Mouse (Mus musculus) C3H10T1/2 (cell line): ENCODE results near the gene Zfp709. TPM values are rescaled to one million over a fixed set of nuclear protein-coding genes. Genes with fewer than 3 reads are reported as not detected.

Experiments
- polyA plus RNA-seq, 2 experiments: library from polyadenylated mRNA; unstranded; fragments of >200 nt; fragmentation: generic; extraction: Trizol; gene quantifications; one replicate each; pipeline ENCODE4 v1.2.1; 2012; ENCODE audit warnings: missing spikeins in 2 of 2

The Zfp709 gene
- polyA plus RNA-seq: under 1 TPM in 1 of 2 experiments, not detected in 1; 0.12 TPM

GRCm38 (mm10) chr8:71881618-71882274, at the start of gene Zfp709:
Zfp709 (plus strand) TSS chr8:71882019.

DNA sequence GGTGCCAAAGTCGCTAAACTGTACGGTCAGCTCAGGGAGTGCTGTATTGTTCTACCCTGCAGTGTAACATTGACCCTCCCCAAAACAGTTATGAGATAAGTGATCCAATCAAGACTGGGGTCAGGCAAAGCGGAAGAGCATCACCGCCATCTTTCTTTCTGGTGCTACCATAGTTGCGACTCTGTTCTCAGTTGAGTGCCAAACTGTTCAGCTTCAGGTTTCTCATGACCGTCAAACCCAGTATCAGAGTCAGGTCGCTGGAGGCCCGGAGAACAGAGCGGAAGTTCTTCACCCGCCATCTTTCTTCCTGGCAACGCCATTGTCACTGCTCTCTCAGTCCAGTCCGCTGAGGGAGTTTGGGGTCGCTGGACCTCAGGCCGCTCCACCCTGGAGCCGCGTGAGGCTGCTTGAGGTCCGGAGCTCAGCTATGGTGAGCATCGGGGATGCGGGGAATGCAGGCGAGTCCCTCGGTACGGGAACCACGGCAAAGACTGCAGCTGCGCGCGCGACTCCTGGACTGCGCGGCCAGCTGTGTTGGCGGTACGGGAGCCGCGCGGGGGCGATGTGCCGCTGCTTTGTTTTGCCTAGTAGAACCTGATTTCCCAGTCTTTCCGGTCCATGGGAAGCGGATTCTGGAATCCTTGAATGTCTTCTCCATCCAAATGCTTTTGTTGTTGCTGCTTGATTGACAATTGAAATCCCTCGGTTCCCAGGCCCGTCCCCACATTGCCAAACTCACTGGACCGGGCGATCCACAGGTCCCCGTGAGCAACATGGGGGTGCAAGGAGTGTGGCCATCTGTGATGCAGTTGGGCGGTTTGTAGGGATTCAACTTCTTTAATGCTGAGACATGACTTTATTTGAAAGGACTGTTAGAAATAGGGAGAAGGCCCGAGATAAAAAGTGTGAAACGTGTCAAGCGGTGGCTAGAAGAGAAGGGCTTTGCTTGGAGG, 26.8 kb downstream of the Zfp709 start, which contains the start of the genes Zfp882 and Zfp617:
TSS of gene Zfp882 (plus strand) at position 300 of the 953 bp plus-strand sequence.
TSS of gene Zfp617 (plus strand) at position 327 of the 953 bp plus-strand sequence.

Other genes starting within 250 kb of the Zfp709 start
- gene Unc13a, start 210.3 kb upstream of the Zfp709 start, polyA plus RNA-seq: under 1 TPM; 0.51 to 0.96 TPM
- gene Jak3, start 205.7 kb upstream of the Zfp709 start, polyA plus RNA-seq: 1 to 10 TPM; 1.3 to 4.2 TPM
- gene Insl3, start 192.8 kb upstream of the Zfp709 start, polyA plus RNA-seq: 1 to 10 TPM in 1 of 2 experiments, under 1 TPM in 1; 0.28 to 2.8 TPM
- gene B3gnt3, start 180.2 kb upstream of the Zfp709 start, polyA plus RNA-seq: not detected
- gene Fcho1, start 156.3 kb upstream of the Zfp709 start, polyA plus RNA-seq: under 1 TPM in 1 of 2 experiments, not detected in 1; 0.01 TPM
- under 1 TPM; 0.02 to 0.96 TPM for gene Zfp882, start 26.6 kb downstream of the Zfp709 start, polyA plus RNA-seq
- 1 to 10 TPM in 1 of 2 experiments, under 1 TPM in 1; 0.18 to 2.3 TPM for gene Zfp617, start 26.6 kb downstream of the Zfp709 start, polyA plus RNA-seq
- 1 to 10 TPM in 1 of 2 experiments, under 1 TPM in 1; 0.63 to 1.8 TPM for gene Zfp961, start 69.0 kb downstream of the Zfp709 start, polyA plus RNA-seq
- gene Cyp4f18, start 127.6 kb downstream of the Zfp709 start, polyA plus RNA-seq: not detected
- not detected for gene Olfr372, start 159.2 kb downstream of the Zfp709 start, polyA plus RNA-seq
- gene Olfr373, start 201.2 kb downstream of the Zfp709 start, polyA plus RNA-seq: under 1 TPM in 1 of 2 experiments, not detected in 1; 0.01 TPM
- not detected for gene Olfr374, start 225.0 kb downstream of the Zfp709 start, polyA plus RNA-seq